Mouse (Mus musculus) CD4-positive, CD25-positive, alpha-beta regulatory T cell, adult 2 months (primary cell): ENCODE results near the gene Gns.

Source experiments
- DNase-seq: peaks from one replicate; pipeline ENCODE4 v3.0.0-alpha.2; 2012; ENCODE audit warnings: low read depth, low spot score

Gene Gns

DNA sequence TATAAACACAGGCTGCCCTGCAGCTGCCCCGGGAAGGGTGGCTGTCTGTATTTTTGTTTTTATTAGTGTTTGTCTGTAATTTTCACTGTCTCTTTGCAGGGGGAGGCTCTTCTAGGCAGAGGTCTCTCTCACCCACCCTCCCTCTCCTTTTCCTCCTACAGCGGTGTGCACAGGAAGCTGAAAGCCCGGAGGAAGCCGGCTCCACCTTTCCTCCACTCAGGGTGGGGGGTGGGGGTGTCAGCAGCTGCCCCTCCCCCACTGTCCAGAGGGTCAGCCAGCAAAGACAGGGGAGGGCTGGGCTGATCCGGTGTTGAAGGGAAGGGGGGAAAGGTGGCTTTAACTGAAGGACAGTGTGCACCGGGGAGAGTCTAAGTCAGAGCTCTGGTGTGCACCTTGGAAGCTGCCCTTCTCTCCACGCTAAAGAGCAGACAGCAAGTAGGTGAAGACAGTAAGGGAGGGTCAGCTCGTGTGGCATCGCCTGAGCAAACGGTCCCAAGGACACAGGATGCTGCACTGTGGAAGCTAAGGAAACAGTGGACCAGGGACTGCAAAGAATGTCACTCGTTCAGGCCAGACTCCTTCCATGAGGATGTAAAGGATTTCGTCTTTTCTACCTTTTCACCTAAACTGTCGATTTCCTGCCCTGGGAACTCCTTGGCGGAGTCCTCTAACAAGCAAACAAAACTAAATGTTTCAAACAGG is 65.2 kb downstream of the Gns start:
- DNase-seq = peak; percentile 44

- DNase-seq = no peak
These were observed 66.1 kb downstream of the Gns start for GRCm38 (mm10) chr10:121430764-121431540.

DNA sequence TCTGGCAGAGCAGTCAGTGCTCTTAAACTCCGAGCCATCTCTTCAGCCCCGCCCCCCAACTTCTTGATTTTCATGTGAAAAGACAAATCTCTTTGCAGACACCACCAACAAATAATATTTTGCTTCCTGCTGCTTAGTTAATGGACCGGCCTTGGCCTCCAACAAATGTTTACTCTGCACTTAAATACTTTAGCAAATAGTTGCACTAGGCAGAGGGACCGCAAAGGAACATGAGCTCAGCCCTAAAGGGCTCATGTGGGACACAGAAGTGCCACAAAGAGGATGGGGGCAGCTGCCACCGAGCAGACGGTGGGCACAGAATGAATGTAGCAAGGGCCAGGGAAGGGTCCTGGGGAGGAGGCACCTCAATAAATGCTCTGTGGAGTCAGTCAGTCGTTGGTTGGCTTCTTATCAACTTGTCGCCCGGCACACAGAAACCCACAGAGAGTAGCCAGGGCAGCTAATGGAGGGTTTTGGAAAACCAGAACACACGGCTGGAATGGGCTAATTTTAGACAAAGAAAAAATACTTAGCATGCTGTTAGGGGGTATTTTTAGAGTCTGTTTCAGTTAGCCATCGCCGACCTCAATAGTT is 67.2 kb downstream of the Gns start:
- DNase-seq = no peak

DNA sequence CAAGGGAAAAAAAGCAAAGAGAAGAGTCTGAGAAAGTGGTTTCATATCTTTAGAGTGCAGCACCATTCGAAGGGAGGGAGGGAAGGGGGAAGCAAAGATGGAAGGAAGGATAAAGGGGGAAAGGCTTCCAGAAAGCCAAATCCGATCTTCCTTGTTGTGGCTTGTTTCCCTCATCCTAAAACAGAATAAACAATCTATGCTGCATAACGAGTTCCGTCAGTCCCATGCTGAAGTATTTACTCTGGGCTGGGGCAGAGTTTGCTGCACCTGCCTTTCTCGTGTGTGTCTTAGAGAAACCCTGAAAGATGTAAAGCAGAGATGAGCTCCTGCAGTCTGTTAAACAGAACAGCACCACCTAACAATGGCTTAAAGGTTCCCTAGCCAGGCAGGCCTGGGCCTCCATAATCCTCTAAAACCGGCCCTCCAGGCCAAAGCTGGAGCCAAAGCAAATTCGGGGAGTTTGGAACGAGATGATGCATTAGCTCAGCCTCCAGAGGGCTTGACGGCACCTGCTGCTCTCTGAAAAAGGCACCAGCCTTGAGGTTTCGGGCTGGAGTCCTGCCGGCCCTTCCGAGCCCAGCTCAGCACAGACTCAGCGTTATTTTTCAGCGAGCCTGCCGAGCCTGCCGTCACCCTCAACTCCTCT is 67.9 kb downstream of the Gns start:
- DNase-seq = no peak

DNA sequence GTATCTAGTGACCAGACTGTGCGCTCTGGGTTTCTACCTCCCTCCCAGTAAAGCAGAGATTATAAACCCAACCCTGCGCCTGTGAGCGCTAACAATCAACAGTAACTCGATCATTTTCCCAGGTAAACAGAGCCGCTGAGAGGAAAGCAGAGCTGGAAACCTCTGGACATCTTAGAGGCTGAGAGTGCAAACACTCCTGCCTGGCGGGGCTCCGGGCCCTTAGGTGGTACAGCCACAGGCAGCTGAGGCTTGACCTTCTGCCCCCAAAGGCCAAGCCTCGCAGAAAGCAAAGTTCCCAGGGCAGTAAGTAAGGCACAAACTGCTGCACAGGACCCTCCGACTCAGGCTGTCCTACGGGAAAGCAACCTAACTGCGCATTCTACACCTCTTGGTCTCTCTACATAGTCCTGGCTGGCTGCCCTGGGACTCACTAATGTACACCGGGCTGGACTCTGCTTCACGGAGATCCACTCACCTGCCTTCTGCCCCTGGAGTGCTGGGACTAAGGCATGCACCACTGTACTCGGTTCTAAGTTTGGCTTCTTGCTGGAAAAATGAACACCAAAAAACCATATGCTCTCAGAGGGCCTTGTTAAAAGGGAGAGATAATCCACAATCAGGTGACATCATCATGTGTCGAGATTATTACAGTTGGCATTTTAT is 69.7 kb downstream of the Gns start:
- no peak for DNase-seq

DNA sequence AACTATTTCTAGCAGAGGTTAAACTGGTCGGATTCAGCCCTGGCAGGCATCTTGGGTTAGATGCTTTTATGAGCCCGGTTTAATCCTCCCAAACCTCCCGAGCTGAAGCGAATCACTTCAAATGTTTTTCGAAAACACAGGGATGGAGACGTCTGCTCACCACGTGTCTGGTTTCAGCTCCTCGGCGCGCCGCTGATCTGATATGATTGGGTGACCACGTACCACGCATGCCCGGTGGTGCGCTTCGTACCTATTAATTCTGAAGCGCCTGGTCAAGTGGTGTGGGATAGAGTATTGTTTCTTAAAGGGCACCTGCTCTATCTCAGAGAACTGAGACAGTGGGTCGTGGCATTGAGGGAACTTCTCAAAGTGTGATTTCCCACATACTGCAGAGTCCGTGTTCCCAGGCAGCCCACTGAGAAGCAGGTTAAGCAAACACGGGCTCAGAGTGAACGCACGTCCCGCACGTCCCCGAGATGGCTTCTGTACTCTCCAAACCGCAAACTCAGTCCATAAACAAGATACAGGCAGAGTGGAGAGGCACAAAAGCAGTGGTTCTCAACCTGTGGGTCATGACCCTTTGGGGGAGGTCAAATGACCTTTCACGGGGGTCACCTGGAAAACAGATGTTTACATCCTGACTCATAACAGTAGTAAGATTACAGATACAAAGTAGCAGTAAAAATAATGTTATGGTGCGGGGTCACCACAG is 70.8 kb downstream of the Gns start:
- no peak for DNase-seq

- no peak for DNase-seq
These were observed 71.4 kb downstream of the Gns start for GRCm38 (mm10) chr10:121436258-121436645.

GRCm38 (mm10) chr10:121436693-121437092 is 71.8 kb downstream of the Gns start:
- no peak for DNase-seq

DNA sequence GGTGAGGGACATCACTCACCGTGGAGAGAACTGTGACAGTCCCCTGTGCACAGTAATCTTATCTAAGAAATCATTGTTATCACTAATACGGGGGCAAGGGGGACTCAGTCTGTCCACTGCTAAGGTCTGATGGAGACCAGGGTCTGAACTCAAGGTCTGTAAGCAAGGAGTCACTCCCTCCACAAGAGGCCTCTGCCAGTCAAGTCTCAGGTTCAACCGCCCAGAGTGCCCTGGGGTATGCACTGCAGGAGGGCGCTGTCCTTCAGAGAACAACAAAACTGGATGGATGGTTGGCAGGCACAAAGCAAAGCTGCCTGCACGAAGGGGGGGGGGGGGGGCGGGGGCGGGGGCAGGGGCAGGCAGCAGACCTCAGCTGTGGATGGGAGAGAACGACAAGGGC is 73.2 kb downstream of the Gns start:
- DNase-seq = no peak

- no peak for DNase-seq
These were observed 74.4 kb downstream of the Gns start for GRCm38 (mm10) chr10:121439310-121439731.

DNA sequence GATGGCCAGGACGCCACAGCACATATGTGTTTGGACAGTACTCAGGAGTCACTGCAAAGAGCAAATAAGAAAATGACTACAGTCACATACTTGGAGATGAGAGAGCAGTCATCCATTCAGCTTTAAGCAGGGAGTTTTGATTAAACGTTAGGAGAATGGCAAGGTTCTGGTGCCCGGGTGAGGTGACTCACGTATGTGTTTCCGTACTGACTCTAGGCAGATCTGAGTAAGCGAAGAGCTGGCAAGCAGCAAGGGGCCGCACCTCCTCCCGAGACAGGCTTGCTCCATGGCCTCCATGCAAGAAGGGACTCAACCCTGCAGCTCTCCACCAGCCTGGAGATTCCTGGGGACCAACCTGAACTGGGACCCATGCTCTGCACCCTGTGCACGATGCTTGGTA is 78.9 kb downstream of the Gns start:
- DNase-seq = no peak

DNA sequence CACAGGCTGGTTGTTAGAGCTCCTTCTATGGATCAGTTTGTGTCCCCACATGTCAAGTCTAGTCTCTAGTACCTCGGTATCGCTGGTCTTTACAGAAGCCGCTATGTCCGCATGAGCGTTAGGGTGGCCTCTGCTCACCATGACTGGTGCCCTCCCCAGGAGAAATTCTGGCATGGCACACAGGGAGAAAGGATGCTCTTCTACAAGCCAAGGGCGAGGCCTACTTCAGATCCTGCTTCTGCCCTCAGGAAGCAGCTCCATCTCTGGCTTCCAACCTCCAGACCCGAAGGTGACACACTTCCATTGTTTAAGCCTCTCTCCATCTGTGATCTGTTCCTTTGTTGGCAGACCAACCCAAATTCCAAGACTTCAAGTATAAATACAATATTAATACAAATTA is 79.3 kb downstream of the Gns start:
- DNase-seq = no peak

DNA sequence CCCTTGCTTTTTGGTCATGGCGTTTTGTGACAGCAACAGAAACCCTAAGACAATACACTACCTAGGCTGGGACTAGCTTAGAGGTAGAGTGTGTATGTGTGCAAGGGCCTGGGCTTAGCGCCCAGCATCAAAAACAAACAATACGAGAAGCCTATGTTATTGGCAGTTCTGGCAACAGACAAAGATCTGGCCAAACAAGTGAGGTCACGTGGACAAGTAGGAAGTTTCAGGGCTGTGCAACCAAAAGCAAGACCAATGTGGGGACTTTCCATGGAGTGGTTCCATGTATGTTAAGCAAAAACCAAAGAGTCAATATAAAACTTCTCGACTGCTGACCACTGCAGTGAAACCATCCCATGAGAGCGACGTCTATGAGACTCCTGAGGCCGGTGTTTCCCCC is 80.9 kb downstream of the Gns start:
- no peak for DNase-seq
